Mouse (Mus musculus) liver, embryonic 14.5 days (tissue): ENCODE data around the gene Atp13a2.

Experiments used
- CTCF ChIP-seq: IDR thresholded peaks from 2 replicates; pipeline ENCODE4 v1.5.1; 2016; ENCODE audit warnings: antibody characterized with exemption, low read depth, control low read depth
- EP300 ChIP-seq: IDR thresholded peaks from 2 replicates; pipeline ENCODE4 v1.6.1; 2016; ENCODE audit warnings: antibody characterized with exemption, low read depth

- TF ChIP-seq CTCF (no peak), EP300 (no peak)
These were observed 37.1 kb upstream of the Atp13a2 start for GRCm38 (mm10) chr4:140949616-140950015.
